18 mouse cellular contexts compared by ENCODE assay signal in the genomic region with DNA sequence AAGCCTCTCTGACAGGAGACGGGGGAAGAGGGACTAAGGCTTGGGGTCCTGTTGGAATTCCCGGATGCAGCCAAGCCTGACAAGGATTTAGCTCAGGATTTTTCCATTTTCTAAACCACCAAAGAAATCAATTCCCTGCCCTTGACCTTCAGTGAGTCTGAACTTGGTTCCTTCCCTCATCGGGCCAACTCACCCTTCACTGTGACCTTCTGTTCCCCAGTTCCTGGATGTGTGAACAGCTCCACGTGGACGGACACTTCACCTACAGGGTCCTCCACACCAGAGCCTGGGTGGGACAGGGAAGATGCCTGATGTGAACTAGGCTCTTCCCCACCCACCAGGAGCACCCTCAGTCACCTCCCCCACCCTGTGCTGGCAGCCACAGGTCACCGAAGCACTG. TPM values are rescaled to one million over a fixed set of nuclear protein-coding genes. Genes with fewer than 3 reads are reported as not detected.
DNase-seq lines count a peak whose midpoint lies in the region; ATAC-seq and TF ChIP-seq lines count a peak whose summit lies in the region.
"Had no signal": no experiment of that assay in that cellular context is flagged by ENCODE, and none has a peak within 500 bp of the region (broad histone marks: within the 10 kb centered on the region; RNA-seq: fewer than 3 reads in every experiment).

No protein-coding gene starts in this region.

- no peak overlapping the region for H3K4me3 ChIP-seq in limb, embryonic 11.5 days (ENCODE audit: low read depth, low read length)
- H3K4me3 ChIP-seq in limb, embryonic 10.5 days, result no peak overlapping the region
- H3K4me3 ChIP-seq in forebrain, embryonic 10.5 days, result no peak overlapping the region
- H3K4me3 ChIP-seq in heart, adult 2 months, result no peak overlapping the region
- H3K4me3 ChIP-seq: hindbrain, embryonic 15.5 days; intestine, embryonic 15.5 days had no signal

- H3K9ac ChIP-seq in limb, embryonic 11.5 days (ENCODE audit: low read length), result no peak overlapping the region
- H3K9ac ChIP-seq in heart, adult 2 months (ENCODE audit: low read depth, low read length), result no peak overlapping the region
- H3K9ac ChIP-seq: forebrain, embryonic 12.5 days; hindbrain, embryonic 12.5 days; hindbrain, embryonic 15.5 days; intestine, embryonic 15.5 days had no signal

- no peak for ATAC-seq in limb, embryonic 11.5 days (ENCODE audit: insufficient number of reproducible peaks, low FRiP score, low TSS enrichment, low read depth)
- ATAC-seq: activated CD4-positive, CD25-positive, alpha-beta regulatory T cell, adult 4 months; CD4-positive, CD25-positive, alpha-beta regulatory T cell, adult 4 months; Patski had no signal

- DNase-seq in limb, embryonic 11.5 days (ENCODE audit: low spot score), result no peak
- no peak for DNase-seq in limb, embryonic 10.5 days (ENCODE audit: low spot score)
- DNase-seq in ES-CJ7 (ENCODE audit: low read depth, low spot score), result peak; percentile 55
- peak; percentile 24 for DNase-seq in ZHBTc4 (ENCODE audit: low read depth, low spot score)
- DNase-seq in forebrain, embryonic 10.5 days (ENCODE audit: extremely low spot score, low spot score), result no peak
- DNase-seq in heart, adult 2 months, result no peak
- DNase-seq: adrenal gland, postnatal 36 days; cerebellum, adult 18-20 months; gastrocnemius, postnatal 36 days; kidney, adult 11 months had no signal

- intact Hi-C loops in heart, adult 2 months (cut with DNase I), result no loop called here

- peaks cover 5% of the 10 kb centered on the region; the same call in 1 of the 2 replicates for H3K4me1 ChIP-seq in limb, embryonic 11.5 days (ENCODE audit: control insufficient read depth, insufficient read depth, low read length)
- peaks cover 48% of the 10 kb centered on the region for H3K4me1 ChIP-seq in limb, embryonic 10.5 days
- H3K4me1 ChIP-seq in forebrain, embryonic 10.5 days, result peaks cover 55% of the 10 kb centered on the region
- peaks cover 4% of the 10 kb centered on the region for H3K4me1 ChIP-seq in heart, adult 2 months (ENCODE audit: control insufficient read depth, insufficient read depth, low read length)

- no peak for TF ChIP-seq CTCF in heart, adult 2 months (IDR thresholded peaks at IDR 0.05)

- H3K27ac ChIP-seq in limb, embryonic 11.5 days (replicated peaks; ENCODE audit: low read depth, low read length), result no peak overlapping the region
- H3K27ac ChIP-seq in limb, embryonic 10.5 days, result no peak overlapping the region
- no peak overlapping the region for H3K27ac ChIP-seq in forebrain, embryonic 10.5 days
- H3K27ac ChIP-seq in heart, adult 2 months, result no peak overlapping the region
- H3K27ac ChIP-seq: forebrain, embryonic 12.5 days; forebrain, embryonic 15.5 days; hindbrain, embryonic 12.5 days; hindbrain, embryonic 15.5 days; intestine, embryonic 15.5 days had no signal

- WGBS in limb, embryonic 11.5 days, result 89% methylated on average over 6 of the region's 6 CpGs
- 89% methylated on average over 6 of the region's 6 CpGs for WGBS in limb, embryonic 10.5 days
- WGBS in forebrain, embryonic 10.5 days, result 90% methylated on average over 6 of the region's 6 CpGs
- WGBS in heart, adult 2 months, result 74% methylated on average over 6 of the region's 6 CpGs

- TF ChIP-seq EP300 in heart, adult 2 months (IDR thresholded peaks at IDR 0.05; ENCODE audit: insufficient read depth, low read depth, low read length), result no peak

- no peak for TF ChIP-seq POLR2A in heart, adult 2 months (IDR thresholded peaks at IDR 0.05; ENCODE audit: insufficient read depth, low read depth, low read length)

- H3K4me2 ChIP-seq in limb, embryonic 11.5 days (ENCODE audit: low read depth, severe bottlenecking), result peak overlapping the region; percentile 20; the same call in 1 of the 2 replicates

- H3K27me3 ChIP-seq in limb, embryonic 11.5 days (ENCODE audit: control insufficient read depth, insufficient read depth, low read length), result peaks cover 28% of the 10 kb centered on the region
- H3K27me3 ChIP-seq in limb, embryonic 10.5 days (ENCODE audit: low read depth, poor library complexity, severe bottlenecking), result peaks cover 65% of the 10 kb centered on the region
- peaks cover 77% of the 10 kb centered on the region for H3K27me3 ChIP-seq in forebrain, embryonic 10.5 days (ENCODE audit: poor library complexity, severe bottlenecking)
- H3K27me3 ChIP-seq in heart, adult 2 months (ENCODE audit: control insufficient read depth, insufficient read depth, low read length), result 0 out of 2 replicates have a peak, but pooled peaks cover 2% of the 10 kb centered on the region
- H3K27me3 ChIP-seq: hindbrain, embryonic 15.5 days; Patski had no signal

- peaks cover 9% of the 10 kb centered on the region for H3K9me3 ChIP-seq in limb, embryonic 11.5 days (ENCODE audit: control insufficient read depth, low read length)
- peaks cover 6% of the 10 kb centered on the region for H3K9me3 ChIP-seq in limb, embryonic 10.5 days (replicated peaks)
- peaks cover 18% of the 10 kb centered on the region for H3K9me3 ChIP-seq in forebrain, embryonic 10.5 days
- H3K9me3 ChIP-seq: forebrain, embryonic 15.5 days; hindbrain, embryonic 12.5 days; hindbrain, embryonic 15.5 days; intestine, embryonic 15.5 days had no signal

- no peaks in the 10 kb centered on the region for H3K79me2 ChIP-seq in heart, adult 2 months (replicated peaks; ENCODE audit: control insufficient read depth, insufficient read depth, low read length)

- H3K36me3 ChIP-seq in limb, embryonic 11.5 days (ENCODE audit: control insufficient read depth, insufficient read depth, low read length), result no peaks in the 10 kb centered on the region
- peaks cover 7% of the 10 kb centered on the region for H3K36me3 ChIP-seq in limb, embryonic 10.5 days
- H3K36me3 ChIP-seq in forebrain, embryonic 10.5 days (replicated peaks), result peaks cover 8% of the 10 kb centered on the region
- H3K36me3 ChIP-seq in heart, adult 2 months (ENCODE audit: control insufficient read depth, insufficient read depth, low read length), result no peaks in the 10 kb centered on the region
- H3K36me3 ChIP-seq: hindbrain, embryonic 15.5 days had no signal

RNA-seq across cellular contexts. Expression of a gene that starts 20.0 kb away (rescaled TPM):
- polyA plus RNA-seq in limb, embryonic 11.5 days (2014; fragmentation: Nextera tagmentation; extraction: Ambion mirVana), result 46.6 and 49.8 TPM in 2 replicates
- 49.0 and 53.6 TPM in 2 replicates for polyA plus RNA-seq in limb, embryonic 10.5 days (2016; fragmentation: Nextera tagmentation; extraction: Ambion mirVana)
- 44.2 and 47.4 TPM in 2 replicates for polyA plus RNA-seq in forebrain, embryonic 10.5 days (2016; fragmentation: Nextera tagmentation; extraction: Ambion mirVana)
- 10 to 100 TPM; 39.3 to 39.6 TPM for total RNA-seq in heart, adult 2 months (2021)
- polyA plus RNA-seq in heart, adult 2 months (2012; rRNA removed), result 55.8 and 76.6 TPM in 2 replicates

RNA-seq across cellular contexts. Expression of a gene that starts 33.3 kb away (rescaled TPM):
- polyA plus RNA-seq in limb, embryonic 11.5 days (2014; fragmentation: Nextera tagmentation; extraction: Ambion mirVana), result 2.7 and 3.8 TPM in 2 replicates
- polyA plus RNA-seq in limb, embryonic 10.5 days (2016; fragmentation: Nextera tagmentation; extraction: Ambion mirVana), result 2.8 and 4.0 TPM in 2 replicates
- 4.1 and 5.1 TPM in 2 replicates for polyA plus RNA-seq in forebrain, embryonic 10.5 days (2016; fragmentation: Nextera tagmentation; extraction: Ambion mirVana)
- under 1 TPM; 0.78 to 0.82 TPM for total RNA-seq in heart, adult 2 months (2021)
- polyA plus RNA-seq in heart, adult 2 months (2012; rRNA removed), result 1.7 and 2.4 TPM in 2 replicates

RNA-seq across cellular contexts. Expression of a gene that starts 38.8 kb away (rescaled TPM):
- polyA plus RNA-seq in limb, embryonic 11.5 days (2014; fragmentation: Nextera tagmentation; extraction: Ambion mirVana), result 230 and 239 TPM in 2 replicates
- polyA plus RNA-seq in limb, embryonic 10.5 days (2016; fragmentation: Nextera tagmentation; extraction: Ambion mirVana), result 241 and 263 TPM in 2 replicates
- 262 and 266 TPM in 2 replicates for polyA plus RNA-seq in forebrain, embryonic 10.5 days (2016; fragmentation: Nextera tagmentation; extraction: Ambion mirVana)
- 10 to 100 TPM; 58.6 to 66.3 TPM for total RNA-seq in heart, adult 2 months (2021)
- polyA plus RNA-seq in heart, adult 2 months (2012; rRNA removed), result 53.2 and 80.4 TPM in 2 replicates

RNA-seq across cellular contexts. Expression of a gene that starts 40.8 kb away (rescaled TPM):
- polyA plus RNA-seq in limb, embryonic 11.5 days (2014; fragmentation: Nextera tagmentation; extraction: Ambion mirVana), result 0.50 and 0.59 TPM in 2 replicates
- 0.40 and 0.51 TPM in 2 replicates for polyA plus RNA-seq in limb, embryonic 10.5 days (2016; fragmentation: Nextera tagmentation; extraction: Ambion mirVana)
- 2.9 and 3.3 TPM in 2 replicates for polyA plus RNA-seq in forebrain, embryonic 10.5 days (2016; fragmentation: Nextera tagmentation; extraction: Ambion mirVana)
- under 1 TPM; 0.61 to 0.86 TPM for total RNA-seq in heart, adult 2 months (2021)
- polyA plus RNA-seq in heart, adult 2 months (2012; rRNA removed), result 1.4 and 1.8 TPM in 2 replicates
- total RNA-seq: gastrocnemius, postnatal 36 days had no signal

RNA-seq across cellular contexts. Expression of a gene that starts 45.3 kb away (rescaled TPM):
- polyA plus RNA-seq in limb, embryonic 11.5 days (2014; fragmentation: Nextera tagmentation; extraction: Ambion mirVana), result 1.4 and 2.5 TPM in 2 replicates
- 3.7 and 4.6 TPM in 2 replicates for polyA plus RNA-seq in limb, embryonic 10.5 days (2016; fragmentation: Nextera tagmentation; extraction: Ambion mirVana)
- 2.5 and 3.0 TPM in 2 replicates for polyA plus RNA-seq in forebrain, embryonic 10.5 days (2016; fragmentation: Nextera tagmentation; extraction: Ambion mirVana)
- 1 to 10 TPM; 8.1 to 8.6 TPM for total RNA-seq in heart, adult 2 months (2021)
- 23.3 and 24.0 TPM in 2 replicates for polyA plus RNA-seq in heart, adult 2 months (2012; rRNA removed)

Comparison
In these comparisons a context has a peak if more than half of its experiments do, and no peak if none do; other contexts are left out.
1. DNase-seq: peak in ES-CJ7 (single experiment) and ZHBTc4 (single experiment); none in limb, embryonic 11.5 days (single experiment), limb, embryonic 10.5 days (single experiment), forebrain, embryonic 10.5 days (single experiment) and heart, adult 2 months (0 of 2).